Mouse (Mus musculus): ENCODE data around the gene Smad1. TPM values are rescaled to one million over a fixed set of nuclear protein-coding genes. Genes with fewer than 3 reads are reported as not detected.

Smad1 gene
- polyA plus RNA-seq, 1 experiment from 2014 or later: 50.3 TPM

DNA sequence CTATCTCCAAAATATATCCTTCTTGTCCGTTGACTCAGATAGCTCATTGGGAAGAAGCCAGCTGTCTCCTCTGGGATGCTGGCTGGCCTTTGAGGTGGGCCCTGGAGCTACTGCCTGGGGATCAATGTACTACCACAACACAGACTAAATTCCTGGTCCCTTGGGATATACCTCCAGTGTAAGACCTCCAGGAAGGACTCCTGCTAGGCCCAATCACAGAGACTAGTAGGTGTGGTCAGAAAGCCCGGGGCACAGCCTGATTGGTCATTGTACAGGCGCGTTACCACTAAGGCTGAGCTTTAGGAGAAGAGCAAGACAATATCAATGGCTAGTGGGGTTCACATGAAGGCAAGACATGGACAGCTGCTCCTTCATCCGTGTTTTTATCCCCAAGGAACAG, 93.4 kb downstream of the Smad1 start:
- no peaks in the 10 kb centered on the region for H3K4me1 ChIP-seq (ENCODE audit: control insufficient read depth, insufficient read depth, low read length)
- H3K9ac ChIP-seq (ENCODE audit: low read depth, low read length): no peak overlapping the region
- H3K4me3 ChIP-seq (ENCODE audit: low read length): no peak overlapping the region
- H3K27ac ChIP-seq (ENCODE audit: low read depth, low read length): no peak overlapping the region
- H3K4me2 ChIP-seq (replicated peaks; ENCODE audit: low read depth, low read length): no peak overlapping the region
- no peaks in the 10 kb centered on the region for H3K27me3 ChIP-seq (ENCODE audit: control insufficient read depth, insufficient read depth, low read length)
- 71% methylated on average over 5 of the region's 5 CpGs for WGBS
- H3K9me3 ChIP-seq (ENCODE audit: control insufficient read depth, low read length): no peaks in the 10 kb centered on the region
- ATAC-seq (ENCODE audit: low FRiP score, low TSS enrichment): no peak
- no peaks in the 10 kb centered on the region for H3K36me3 ChIP-seq (ENCODE audit: control insufficient read depth, insufficient read depth, low read length)

DNA sequence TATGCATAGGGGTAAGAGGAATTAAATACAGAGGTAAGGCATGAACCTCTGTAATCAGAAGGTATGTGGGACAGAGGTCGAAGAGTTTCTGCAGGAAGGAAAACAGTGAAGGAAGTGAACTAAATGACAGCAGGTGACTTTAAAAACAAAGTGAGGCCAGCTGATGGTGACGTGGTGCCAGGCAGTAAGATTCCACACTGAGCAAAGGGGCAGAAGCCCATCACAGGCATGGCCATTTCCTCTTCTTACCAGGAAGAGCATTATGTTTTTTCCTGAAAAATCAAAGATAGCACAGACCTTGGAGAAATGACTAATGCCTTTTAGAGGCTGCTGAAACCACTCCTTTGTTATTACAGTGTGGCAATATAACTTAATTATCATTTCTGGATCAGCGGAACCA, 97.8 kb downstream of the Smad1 start:
- H3K27me3 ChIP-seq (ENCODE audit: control insufficient read depth, insufficient read depth, low read length): no peaks in the 10 kb centered on the region
- H3K36me3 ChIP-seq (ENCODE audit: control insufficient read depth, insufficient read depth, low read length): no peaks in the 10 kb centered on the region
- 57% methylated on average over 3 of the region's 3 CpGs for WGBS
- H3K27ac ChIP-seq (ENCODE audit: low read depth, low read length): no peak overlapping the region
- H3K4me2 ChIP-seq (replicated peaks; ENCODE audit: low read depth, low read length): no peak overlapping the region
- no peak overlapping the region for H3K9ac ChIP-seq (ENCODE audit: low read depth, low read length)
- no peaks in the 10 kb centered on the region for H3K4me1 ChIP-seq (ENCODE audit: control insufficient read depth, insufficient read depth, low read length)
- no peak overlapping the region for H3K4me3 ChIP-seq (ENCODE audit: low read length)
- ATAC-seq (ENCODE audit: low FRiP score, low TSS enrichment): no peak
- no peaks in the 10 kb centered on the region for H3K9me3 ChIP-seq (ENCODE audit: control insufficient read depth, low read length)

DNA sequence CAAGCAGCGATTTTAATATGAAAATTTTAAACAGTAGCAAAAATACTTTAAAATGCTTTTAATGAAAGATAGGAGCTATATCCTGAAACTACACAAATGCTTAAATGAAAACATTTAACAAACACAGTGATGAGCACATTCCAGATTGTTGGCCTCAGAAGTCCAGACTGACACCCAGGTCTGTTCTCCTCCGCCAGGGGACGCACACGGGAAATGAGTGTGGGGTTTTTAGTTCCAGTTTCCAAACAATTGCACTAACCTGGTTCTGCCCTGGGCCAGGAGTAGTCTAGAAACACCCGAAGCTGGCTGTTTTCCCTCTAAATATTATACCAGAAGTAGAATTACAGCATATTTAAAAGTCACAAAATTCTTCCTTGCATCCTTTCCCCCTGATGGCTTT, 99.6 kb downstream of the Smad1 start:
- H3K9me3 ChIP-seq (ENCODE audit: control insufficient read depth, low read length): no peaks in the 10 kb centered on the region
- H3K9ac ChIP-seq (ENCODE audit: low read depth, low read length): no peak overlapping the region
- H3K4me3 ChIP-seq (ENCODE audit: low read length): no peak overlapping the region
- ATAC-seq (ENCODE audit: low FRiP score, low TSS enrichment): no peak
- whole genome bisulfite sequencing: 66% methylated on average over 5 of the region's 5 CpGs
- no peak overlapping the region for H3K27ac ChIP-seq (ENCODE audit: low read depth, low read length)
- H3K27me3 ChIP-seq (ENCODE audit: control insufficient read depth, insufficient read depth, low read length): no peaks in the 10 kb centered on the region
- H3K4me2 ChIP-seq (replicated peaks; ENCODE audit: low read depth, low read length): no peak overlapping the region
- no peaks in the 10 kb centered on the region for H3K36me3 ChIP-seq (ENCODE audit: control insufficient read depth, insufficient read depth, low read length)
- H3K4me1 ChIP-seq (ENCODE audit: control insufficient read depth, insufficient read depth, low read length): no peaks in the 10 kb centered on the region

DNA sequence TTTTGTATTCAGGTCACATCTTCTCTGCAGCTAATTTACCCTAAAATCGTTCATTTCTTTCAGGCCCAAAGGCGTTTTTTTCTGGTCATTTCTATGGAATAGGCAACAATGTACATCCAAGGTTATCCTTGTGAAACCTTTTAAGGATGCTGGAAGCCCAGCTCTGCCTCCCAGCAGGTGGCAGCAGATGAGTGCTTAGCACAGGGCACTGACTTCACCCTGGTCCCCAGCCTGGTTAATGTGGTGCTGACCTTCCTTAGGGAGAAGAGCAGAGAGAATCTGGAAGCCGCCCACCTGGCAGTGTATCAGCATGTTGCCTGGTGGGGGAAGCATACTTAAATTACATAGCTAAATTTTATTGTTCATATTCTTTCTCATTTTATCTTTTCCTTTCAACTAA, 101.6 kb downstream of the Smad1 start:
- no peak overlapping the region for H3K9ac ChIP-seq (ENCODE audit: low read depth, low read length)
- no peak for ATAC-seq (ENCODE audit: low FRiP score, low TSS enrichment)
- peaks cover 10% of the 10 kb centered on the region; the same call in 1 of the 2 replicates for H3K4me1 ChIP-seq (ENCODE audit: control insufficient read depth, insufficient read depth, low read length)
- no peaks in the 10 kb centered on the region for H3K27me3 ChIP-seq (ENCODE audit: control insufficient read depth, insufficient read depth, low read length)
- H3K4me3 ChIP-seq (ENCODE audit: low read length): no peak overlapping the region
- H3K27ac ChIP-seq (ENCODE audit: low read depth, low read length): no peak overlapping the region
- no peaks in the 10 kb centered on the region for H3K36me3 ChIP-seq (ENCODE audit: control insufficient read depth, insufficient read depth, low read length)
- 51% methylated on average over 3 of the region's 3 CpGs for WGBS
- H3K9me3 ChIP-seq (ENCODE audit: control insufficient read depth, low read length): no peaks in the 10 kb centered on the region
- H3K4me2 ChIP-seq (replicated peaks; ENCODE audit: low read depth, low read length): no peak overlapping the region

DNA sequence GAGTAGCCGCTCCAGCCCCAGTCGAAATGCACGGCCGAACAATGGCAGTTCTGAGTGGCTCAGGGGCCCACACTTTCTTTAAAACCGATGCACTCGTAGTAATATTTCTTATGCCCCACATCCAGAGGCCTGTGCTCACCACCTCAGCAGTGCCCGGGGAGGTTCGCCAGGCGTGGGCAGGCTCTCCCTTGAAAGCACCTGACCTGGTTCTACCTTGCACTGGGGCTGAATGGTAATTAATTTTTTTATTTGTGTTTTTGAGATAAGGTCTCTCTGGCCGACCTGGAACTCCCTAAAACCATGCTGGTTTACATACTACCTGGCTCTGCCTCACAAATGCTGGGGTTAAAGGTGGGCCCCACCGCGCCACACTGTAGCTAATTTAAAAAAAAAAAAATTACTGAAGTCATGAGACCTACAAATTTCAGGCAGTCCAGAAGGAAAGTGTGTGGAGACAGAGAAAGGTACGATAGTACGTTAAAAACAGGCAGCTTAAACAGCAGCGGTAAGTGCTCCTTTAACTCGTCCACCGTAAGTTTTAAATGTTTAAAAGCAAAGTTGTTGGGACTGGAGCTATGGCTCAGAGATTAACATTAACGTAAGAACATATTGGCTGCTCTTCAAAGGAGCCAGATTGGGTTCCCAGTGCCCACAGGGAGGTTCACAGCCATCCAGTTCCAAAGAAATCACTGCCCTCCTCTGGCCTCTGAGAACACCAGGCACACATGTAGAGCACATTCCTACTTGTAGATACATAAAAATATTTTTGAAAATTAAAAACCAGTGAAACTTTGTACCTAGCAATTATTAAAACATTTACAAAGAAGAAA, 103.8 kb downstream of the Smad1 start:
- Histone ChIP-seq H3K27me3 (ENCODE audit: control insufficient read depth, insufficient read depth, low read length) (no peaks in the 10 kb centered on the region), H3K4me3 (ENCODE audit: low read length) (peak overlapping the region; percentile 54), H3K27ac (ENCODE audit: low read depth, low read length) (peak overlapping the region; percentile 96), H3K36me3 (ENCODE audit: control insufficient read depth, insufficient read depth, low read length) (no peaks in the 10 kb centered on the region), H3K9me3 (ENCODE audit: control insufficient read depth, low read length) (no peaks in the 10 kb centered on the region), H3K4me1 (ENCODE audit: control insufficient read depth, insufficient read depth, low read length) (peaks cover 10% of the 10 kb centered on the region; the same call in 1 of the 2 replicates), H3K9ac (ENCODE audit: low read depth, low read length) (peak overlapping the region; percentile 78), H3K4me2 (replicated peaks; ENCODE audit: low read depth, low read length) (peak overlapping the region; percentile 70)
- 15% methylated on average over 18 of the region's 18 CpGs for WGBS
- no peak for ATAC-seq (ENCODE audit: low FRiP score, low TSS enrichment)

DNA sequence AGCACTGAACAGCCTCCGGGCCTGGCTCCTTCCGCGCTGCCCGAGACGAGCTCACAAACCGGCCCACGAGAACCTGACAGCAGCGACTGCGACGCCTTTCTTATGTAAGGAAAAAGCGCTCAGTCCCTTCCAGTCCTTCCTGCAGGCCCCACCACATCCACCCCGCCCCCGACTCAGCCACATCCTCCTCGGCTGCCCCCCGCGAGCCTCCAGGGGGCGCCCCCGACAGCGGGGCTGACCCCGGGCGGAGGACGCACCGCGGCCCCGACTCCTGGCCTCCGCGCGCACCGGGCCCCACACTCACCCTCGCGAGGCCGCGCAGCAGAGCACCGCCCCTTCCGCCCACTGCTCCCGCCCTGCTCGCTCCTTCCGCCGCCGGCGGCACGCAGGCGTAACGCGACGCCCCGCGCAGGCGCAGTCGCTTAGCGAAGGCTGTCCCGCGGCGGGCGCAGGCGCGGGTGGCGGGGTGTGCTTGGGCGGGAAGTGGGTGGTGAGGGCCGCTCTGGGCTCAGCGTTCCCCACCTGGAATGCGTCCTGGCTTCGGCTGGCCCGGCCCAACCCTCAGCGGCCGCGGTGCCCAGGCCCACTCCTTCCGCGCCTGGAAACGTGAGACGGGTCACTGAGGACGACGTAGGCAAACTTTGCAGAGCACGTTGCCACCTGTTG, 104.6 kb downstream of the Smad1 start, which contains the start of gene Mmaa:
Gene Mmaa, minus strand, starts transcription at position 328 of the 666 bp plus-strand sequence.
- ATAC-seq (ENCODE audit: low FRiP score, low TSS enrichment): peak; percentile 98
- no peaks in the 10 kb centered on the region for H3K9me3 ChIP-seq (ENCODE audit: control insufficient read depth, low read length)
- under 1% methylated on average over 67 of the region's 74 CpGs for WGBS

DNA sequence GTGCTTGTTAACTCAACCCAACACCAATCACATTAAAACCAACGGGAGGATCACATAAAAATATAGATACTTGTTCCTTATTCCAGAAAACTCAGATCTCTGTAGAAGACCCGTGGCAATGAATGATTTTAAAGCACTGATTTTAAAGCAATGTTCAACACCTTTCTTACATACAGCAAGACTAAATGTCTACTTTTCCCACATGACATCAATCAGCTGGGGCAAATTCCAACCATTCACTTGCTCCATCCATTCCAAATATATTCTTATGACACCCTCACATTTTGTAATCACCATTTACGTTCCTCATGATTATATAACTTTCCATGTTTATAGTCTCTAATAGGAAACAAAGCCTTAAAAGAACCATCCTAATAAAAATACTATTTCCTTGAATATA, 105.5 kb downstream of the Smad1 start:
- ATAC-seq (ENCODE audit: low FRiP score, low TSS enrichment): no peak
- no peaks in the 10 kb centered on the region for H3K27me3 ChIP-seq (ENCODE audit: control insufficient read depth, insufficient read depth, low read length)
- H3K36me3 ChIP-seq (ENCODE audit: control insufficient read depth, insufficient read depth, low read length): no peaks in the 10 kb centered on the region
- 56% methylated on average over 3 of the region's 3 CpGs for WGBS
- peak overlapping the region; percentile 54 for H3K4me3 ChIP-seq (ENCODE audit: low read length)
- no peaks in the 10 kb centered on the region for H3K9me3 ChIP-seq (ENCODE audit: control insufficient read depth, low read length)
- peak overlapping the region; percentile 78; the same call in 1 of the 2 replicates for H3K9ac ChIP-seq (ENCODE audit: low read depth, low read length)
- H3K4me1 ChIP-seq (ENCODE audit: control insufficient read depth, insufficient read depth, low read length): peaks cover 10% of the 10 kb centered on the region; the same call in 1 of the 2 replicates
- no peak overlapping the region for H3K27ac ChIP-seq (ENCODE audit: low read depth, low read length)
- H3K4me2 ChIP-seq (replicated peaks; ENCODE audit: low read depth, low read length): peak overlapping the region; percentile 70

More for the DNA sequence above, 104.6 kb downstream of the Smad1 start, which contains the start of gene Mmaa:
- Histone ChIP-seq H3K4me2 (replicated peaks; ENCODE audit: low read depth, low read length) (peak within 1 kb of the TSS; percentile 70), H3K4me3 (ENCODE audit: low read length) (peak within 1 kb of the TSS; percentile 54), H3K27me3 (ENCODE audit: control insufficient read depth, insufficient read depth, low read length) (no peaks in the 10 kb centered on the region), H3K4me1 (ENCODE audit: control insufficient read depth, insufficient read depth, low read length) (peaks cover 10% of the 10 kb centered on the region; the same call in 1 of the 2 replicates), H3K36me3 (ENCODE audit: control insufficient read depth, insufficient read depth, low read length) (no peaks in the 10 kb centered on the region), H3K27ac (ENCODE audit: low read depth, low read length) (peak within 1 kb of the TSS; percentile 96), H3K9ac (ENCODE audit: low read depth, low read length) (peak within 1 kb of the TSS; percentile 78)

DNA sequence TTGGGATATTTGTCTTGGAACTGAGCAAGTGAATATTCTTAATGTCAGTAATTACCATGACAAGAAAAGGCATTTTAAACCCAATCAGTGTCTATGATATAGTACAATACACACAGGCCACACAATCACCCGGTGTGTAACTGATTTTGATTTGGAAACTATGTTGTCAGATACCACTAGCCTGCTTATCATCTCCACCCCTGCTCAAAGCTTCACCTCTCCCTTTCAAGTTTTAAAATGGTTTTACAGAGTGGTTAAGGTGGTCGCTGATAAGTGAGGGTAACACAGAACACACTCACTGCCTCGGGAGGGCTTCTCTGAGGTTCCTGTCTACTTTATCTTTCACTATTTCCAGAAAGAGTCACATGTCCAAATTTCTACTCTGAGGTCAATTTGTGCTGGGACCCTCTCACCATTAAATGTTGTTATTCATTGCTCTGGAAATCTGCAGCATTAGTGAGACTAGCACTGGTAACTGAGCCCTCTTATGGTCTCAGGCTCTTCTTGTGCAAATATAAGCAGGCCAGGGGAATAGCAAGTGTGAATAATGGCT, 106.5 kb downstream of the Smad1 start:
- Histone ChIP-seq H3K9ac (ENCODE audit: low read depth, low read length) (0 out of 2 replicates have a peak overlapping the region, but pooled peaks have one; percentile 32), H3K4me1 (ENCODE audit: control insufficient read depth, insufficient read depth, low read length) (peaks cover 10% of the 10 kb centered on the region; the same call in 1 of the 2 replicates), H3K4me3 (ENCODE audit: low read length) (no peak overlapping the region), H3K27ac (ENCODE audit: low read depth, low read length) (no peak overlapping the region), H3K4me2 (replicated peaks; ENCODE audit: low read depth, low read length) (peak overlapping the region; percentile 70; the same call in 1 of the 2 replicates), H3K27me3 (ENCODE audit: control insufficient read depth, insufficient read depth, low read length) (no peaks in the 10 kb centered on the region), H3K9me3 (ENCODE audit: control insufficient read depth, low read length) (no peaks in the 10 kb centered on the region), H3K36me3 (ENCODE audit: control insufficient read depth, insufficient read depth, low read length) (no peaks in the 10 kb centered on the region)
- no peak for ATAC-seq (ENCODE audit: low FRiP score, low TSS enrichment)
- 85% methylated on average over 3 of the region's 3 CpGs for WGBS

All from kidney, embryonic 14.5 days (tissue).